Mouse (Mus musculus): Measurements from ENCODE around the gene Rab20.
"Not testable (repeated sequence)": the region's sequence is repeated elsewhere in the genome, so short reads cannot be mapped to it uniquely, and the experiment has no call there.

Gene Rab20

GRCm38 (mm10) chr8:11477811-11478761 lies at the start of gene Rab20:
Gene Rab20, minus strand, starts transcription at chr8:11478710.
- in situ Hi-C loops (cut with MboI, MseI): no loop called here

DNA sequence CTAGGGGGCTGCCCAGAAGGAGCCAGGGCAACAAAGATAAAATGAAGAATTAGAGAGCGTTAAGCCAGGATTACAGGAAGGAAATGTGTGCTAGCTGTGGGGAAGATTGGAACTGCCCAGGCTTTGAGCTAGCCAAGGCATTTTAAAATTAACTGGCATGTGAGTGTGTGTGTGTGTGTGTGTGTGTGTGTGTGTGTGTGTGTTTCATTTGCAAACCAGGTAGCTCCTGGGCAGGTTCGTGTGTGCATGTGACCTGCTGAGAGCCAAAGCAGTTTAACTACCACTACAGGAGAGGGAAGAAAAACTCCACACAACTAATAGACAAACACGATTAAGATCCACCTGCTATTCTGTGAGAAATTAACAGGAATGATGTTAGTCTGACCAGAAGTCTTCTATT lies 44.8 kb upstream of the Rab20 start:
- in situ Hi-C loops (cut with MboI, MseI): no loop called here

DNA sequence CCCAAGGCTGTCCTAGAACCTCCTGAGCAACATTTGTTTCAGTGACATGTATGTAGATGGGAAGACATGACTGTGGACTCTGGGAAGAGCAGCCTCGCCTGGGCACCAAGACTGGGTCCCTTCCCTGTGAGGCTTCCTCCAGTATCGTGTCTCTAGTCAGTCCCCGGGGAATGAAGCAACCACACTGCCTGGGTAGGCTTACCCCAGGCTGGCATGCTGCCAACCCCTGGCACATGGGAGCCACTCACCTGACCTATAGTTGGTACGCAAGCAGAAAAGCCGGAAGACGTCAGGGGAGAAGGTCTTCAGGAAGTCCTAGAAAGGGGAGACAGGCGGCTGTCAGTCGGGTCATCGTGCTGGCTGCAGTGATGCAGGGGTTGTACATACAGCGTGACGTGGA lies 40.2 kb upstream of the Rab20 start:
- in situ Hi-C loops (cut with MboI, MseI): no loop called here

DNA sequence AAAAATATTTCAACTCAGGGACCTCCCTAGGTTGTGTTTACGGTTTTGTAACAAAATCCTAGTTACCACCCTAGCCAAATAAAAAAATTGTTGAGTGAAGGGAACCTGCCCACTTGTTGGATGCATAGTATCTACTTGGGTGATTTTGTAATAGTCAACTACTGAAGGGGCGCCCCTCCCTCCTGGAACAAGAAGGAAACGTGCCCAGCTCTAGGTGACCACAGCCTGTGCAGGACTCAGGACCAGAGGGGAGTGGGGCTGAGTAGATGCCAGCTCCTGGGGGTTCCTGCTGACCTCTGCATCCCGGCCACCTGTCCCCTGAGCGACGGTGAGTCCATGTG lies 39.5 kb upstream of the Rab20 start:
- in situ Hi-C loops (cut with MboI, MseI): no loop called here

DNA sequence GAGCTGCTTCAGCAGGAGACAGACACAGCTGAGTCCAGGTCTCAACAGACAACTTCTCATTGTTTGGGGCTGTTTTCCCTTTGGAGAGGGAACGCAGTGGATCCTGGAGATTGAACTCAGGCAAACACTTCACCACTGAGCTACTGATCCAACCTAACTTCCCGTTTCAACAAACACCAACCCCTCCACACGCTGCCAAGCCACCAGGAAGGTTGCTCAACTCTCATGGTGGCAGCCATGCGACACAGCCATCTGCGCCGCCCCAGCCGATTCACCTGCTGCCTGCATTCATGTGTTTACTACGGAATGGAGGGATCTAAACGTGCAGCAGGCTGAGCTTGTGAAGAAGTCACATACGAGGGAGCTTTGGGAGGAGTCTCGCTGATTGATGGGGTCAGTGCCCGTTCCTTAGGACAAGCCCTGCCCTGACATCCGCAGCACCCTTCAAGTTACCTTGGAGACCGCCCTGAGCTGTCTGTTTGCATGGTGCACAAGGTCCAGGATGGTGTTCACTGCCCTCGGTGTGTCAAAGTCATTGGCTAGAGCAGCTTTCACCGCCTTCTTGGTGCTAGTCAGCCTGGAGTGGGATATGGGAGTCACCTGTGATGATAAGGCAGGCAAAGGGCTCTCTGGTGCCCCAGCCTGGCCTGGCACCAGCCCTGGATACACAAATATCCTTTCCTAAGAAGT lies 39.0 kb upstream of the Rab20 start:
- in situ Hi-C loops (cut with MboI, MseI): no loop called here

DNA sequence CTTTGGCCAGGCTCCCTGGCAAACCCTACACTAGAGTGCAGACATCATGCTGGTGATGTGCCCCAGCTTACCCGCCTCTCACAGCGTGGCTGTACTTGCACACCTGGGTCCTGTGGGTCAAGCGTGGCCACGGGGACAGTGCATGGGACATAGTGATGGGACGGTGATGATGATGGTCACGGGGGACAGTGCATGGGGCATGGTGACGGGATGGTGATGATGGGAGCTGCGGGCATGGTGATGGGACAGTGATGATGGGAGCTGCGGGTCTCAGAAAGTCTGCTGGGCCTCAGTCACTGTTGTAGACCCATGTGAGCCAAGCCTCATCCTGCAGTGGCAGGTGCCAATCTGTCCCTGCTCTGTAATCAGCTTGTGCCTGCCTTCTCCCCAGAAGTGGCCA lies 37.8 kb upstream of the Rab20 start:
- in situ Hi-C loops (cut with MboI, MseI): no loop called here

- in situ Hi-C loops (cut with MboI, MseI): no loop called here
Measured at GRCm38 (mm10) chr8:11513247-11513646, 34.7 kb upstream of the Rab20 start.

GRCm38 (mm10) chr8:11512711-11513110 lies 34.2 kb upstream of the Rab20 start:
- in situ Hi-C loops (cut with MboI, MseI): no loop called here

DNA sequence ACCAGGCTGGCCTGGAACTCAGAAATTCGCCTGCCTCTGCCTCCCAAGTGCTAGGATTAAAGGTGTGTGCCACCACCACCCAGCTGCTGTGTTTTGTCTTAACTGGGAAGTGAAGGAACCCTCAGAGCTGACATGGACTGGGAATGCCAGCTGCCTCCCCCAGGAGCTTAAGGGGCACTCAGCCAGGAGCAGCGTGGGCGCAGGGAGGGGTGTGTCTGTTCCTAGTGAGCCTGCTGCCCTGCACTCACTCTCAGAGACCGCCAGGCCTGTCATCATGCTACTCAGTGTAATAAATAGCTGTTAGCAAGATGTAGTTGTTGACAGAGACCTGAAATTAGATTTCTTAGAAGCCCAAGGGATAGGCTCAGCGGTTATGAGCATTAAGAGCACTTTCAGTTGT lies 32.5 kb upstream of the Rab20 start:
- in situ Hi-C loops (cut with MboI, MseI): no loop called here

DNA sequence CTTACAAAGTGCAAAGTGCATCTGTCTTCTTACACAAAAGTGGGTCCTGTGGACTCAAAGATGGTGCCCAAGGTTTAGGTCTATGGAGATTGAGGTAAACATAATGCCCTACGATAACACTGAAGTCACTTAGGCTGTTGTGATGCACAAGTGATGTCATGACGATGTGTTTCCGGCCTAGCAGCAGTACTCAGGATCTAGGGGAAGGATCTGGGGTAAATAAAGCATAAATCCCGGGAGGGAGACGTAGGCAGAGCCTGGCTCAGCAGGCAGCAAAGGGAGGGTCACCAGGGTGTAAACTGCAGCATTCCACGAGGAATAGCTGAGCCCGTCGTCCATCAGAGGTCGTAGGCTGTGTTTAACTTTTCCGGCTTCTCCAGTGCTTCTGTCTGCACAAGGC lies 30.4 kb upstream of the Rab20 start:
- in situ Hi-C loops (cut with MboI, MseI): loop anchor here (5.0 kb wide), 1 partner anchor 88 kb away; no protein-coding TSS in a partner anchor

GRCm38 (mm10) chr8:11506802-11507201 lies 28.3 kb upstream of the Rab20 start:
- in situ Hi-C loops (cut with MboI, MseI): loop anchor here (5.0 kb wide), 1 partner anchor 90 kb away; no protein-coding TSS in a partner anchor

GRCm38 (mm10) chr8:11506074-11506473 lies 27.6 kb upstream of the Rab20 start:
- in situ Hi-C loops (cut with MboI, MseI): loop anchor here (5.0 kb wide), 1 partner anchor 91 kb away; no protein-coding TSS in a partner anchor

DNA sequence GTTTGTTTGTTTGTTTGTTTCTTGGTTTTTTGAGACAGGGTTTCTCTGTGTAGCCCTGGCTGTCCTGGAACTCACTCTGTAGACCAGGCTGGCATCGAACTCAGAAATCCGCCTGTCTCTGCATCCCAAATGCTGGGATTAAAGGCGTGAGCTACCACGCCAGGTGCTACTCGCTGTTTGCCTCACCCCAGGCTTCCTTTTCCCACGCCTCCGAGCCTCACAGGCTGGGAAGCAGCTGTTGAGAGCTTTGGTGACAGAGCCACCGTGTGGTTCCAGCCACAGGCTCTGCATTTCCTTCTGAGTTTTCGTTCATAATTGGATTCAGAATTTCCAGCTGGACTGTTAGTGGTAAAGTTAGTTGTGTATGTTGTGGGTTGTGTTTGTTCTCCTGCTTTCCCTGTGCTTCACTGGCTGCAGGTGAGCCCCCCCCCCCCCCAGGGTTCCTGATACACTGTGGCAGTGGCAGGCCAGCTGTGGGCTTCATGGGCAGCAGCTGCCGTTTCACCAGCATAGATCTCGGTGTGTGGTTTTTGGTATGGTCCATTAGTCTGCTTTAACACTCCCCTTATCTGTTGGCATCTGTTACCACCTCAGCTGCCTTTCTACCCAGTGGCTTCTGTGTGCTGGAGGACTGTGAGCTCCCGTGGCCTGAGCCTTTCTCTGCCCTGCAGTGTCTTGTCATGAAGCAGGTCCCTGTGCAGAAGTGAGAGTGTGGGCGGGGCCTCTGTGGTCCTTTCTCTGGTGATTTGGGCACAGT lies 25.1 kb upstream of the Rab20 start:
- in situ Hi-C loops (cut with MboI, MseI): no loop called here

- in situ Hi-C loops (cut with MboI, MseI): no loop called here
Measured at GRCm38 (mm10) chr8:11498786-11499485, 20.4 kb upstream of the Rab20 start.

- in situ Hi-C loops (cut with MboI, MseI): no loop called here
Measured at GRCm38 (mm10) chr8:11498281-11498680, 19.8 kb upstream of the Rab20 start.

DNA sequence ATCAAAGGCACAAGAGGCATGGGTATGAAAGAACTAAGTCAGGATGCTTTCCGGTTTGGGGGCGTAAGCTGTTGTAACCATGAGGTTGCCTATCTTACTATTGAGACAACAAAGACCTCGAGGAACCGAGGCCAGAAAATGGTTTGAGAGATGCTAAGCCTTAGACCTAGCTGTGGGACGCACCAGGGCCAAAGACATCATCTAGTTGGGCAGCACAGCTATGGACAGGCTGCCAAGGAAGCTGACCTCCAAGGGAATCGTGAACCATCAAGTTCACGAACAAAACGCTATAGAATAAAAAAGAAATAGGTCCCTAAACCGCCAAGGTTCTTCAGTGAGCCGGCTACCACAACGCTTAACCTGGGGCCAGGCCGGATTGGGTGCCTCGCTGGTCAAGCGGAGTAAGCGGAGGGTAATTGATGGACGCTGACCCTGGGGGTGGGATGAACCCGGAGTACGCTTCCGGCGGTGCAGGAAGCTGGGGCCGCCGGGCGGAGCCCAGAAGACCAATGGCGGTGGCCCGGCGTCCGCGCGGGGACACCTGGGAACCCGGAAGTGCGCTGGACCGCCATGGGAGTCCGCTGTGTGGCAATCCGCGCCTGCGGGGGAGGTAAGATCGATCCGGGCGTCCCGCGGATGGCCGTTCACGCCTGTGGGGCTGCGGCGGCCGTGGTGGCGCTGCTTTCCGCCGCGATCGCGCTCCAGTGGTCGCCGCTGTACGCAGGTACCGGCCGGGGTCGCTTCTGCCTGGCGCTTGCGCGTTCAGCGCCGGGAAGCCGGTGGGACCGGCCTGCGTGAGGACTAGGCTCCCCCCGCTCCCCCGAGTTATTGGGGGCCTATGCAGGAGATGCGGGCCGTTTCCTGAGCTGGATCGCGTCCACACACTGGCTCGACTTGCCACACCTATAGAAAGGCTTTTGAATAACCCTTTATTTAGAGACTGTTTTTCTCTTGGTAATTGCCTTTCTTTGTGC lies 18.8 kb upstream of the Rab20 start, which contains the start of gene Naxd:
TSS of gene Naxd (plus strand) at position 490 of the 974 bp plus-strand sequence.
- in situ Hi-C loops (cut with MboI, MseI): no loop called here

- in situ Hi-C loops (cut with MboI, MseI): not testable (repeated sequence)
Measured at GRCm38 (mm10) chr8:11492340-11492739, 13.8 kb upstream of the Rab20 start.

- in situ Hi-C loops (cut with MboI, MseI): loop anchor here (5.0 to 10.0 kb wide), 2 partner anchors 55 to 232 kb away; no protein-coding TSS in a partner anchor
Measured at GRCm38 (mm10) chr8:11487229-11487628, 8.7 kb upstream of the Rab20 start.

DNA sequence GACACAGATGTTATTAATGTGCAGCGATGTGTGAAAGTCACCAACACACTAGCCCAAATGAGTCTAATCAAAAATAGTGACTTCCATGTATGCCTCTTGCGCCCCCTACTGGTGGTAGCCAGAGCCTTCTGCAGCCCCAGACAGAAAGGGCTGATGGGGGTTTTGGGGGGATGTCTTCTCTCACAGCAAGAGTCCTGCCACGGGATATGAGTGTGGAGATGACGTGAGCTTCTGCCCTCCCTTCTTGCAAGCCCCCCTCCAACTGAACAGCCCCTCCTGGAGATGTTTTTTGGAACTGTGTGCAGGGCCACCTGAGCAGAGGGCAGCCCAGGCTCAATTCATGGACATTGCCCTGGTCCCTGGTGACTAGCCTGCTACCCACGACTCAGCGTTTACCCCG lies 7.6 kb upstream of the Rab20 start:
- in situ Hi-C loops (cut with MboI, MseI): loop anchor here (5.0 to 10.0 kb wide), 2 partner anchors 54 to 231 kb away; no protein-coding TSS in a partner anchor

DNA sequence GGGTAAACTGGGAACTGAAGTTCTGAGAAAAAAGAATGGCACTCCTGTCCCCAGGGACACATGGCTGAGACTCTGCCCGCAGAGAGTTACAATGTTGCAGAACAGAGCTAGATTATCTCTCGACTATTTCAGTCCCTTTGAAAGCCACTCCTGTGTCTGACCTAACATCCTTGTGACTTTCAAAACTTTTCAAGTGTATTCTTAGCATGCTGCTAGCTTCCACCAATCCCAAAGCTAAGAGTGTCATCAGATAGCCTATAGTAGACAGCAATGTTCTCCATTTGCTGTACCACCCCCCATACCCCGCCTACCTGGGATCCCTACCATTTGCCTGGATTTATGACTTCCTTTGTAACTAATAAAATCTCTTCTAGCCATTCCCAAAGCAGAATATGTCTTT lies 4.0 kb upstream of the Rab20 start:
- in situ Hi-C loops (cut with MboI, MseI): loop anchor here (10.0 kb wide), 1 partner anchor 228 kb away; no protein-coding TSS in a partner anchor
